Mouse (Mus musculus): ENCODE results near the gene Snapc4.

- TF ChIP-seq CTCF (IDR thresholded peaks at IDR 0.05; ENCODE audit: insufficient read depth, low read depth, low read length), result no peak
- no peak for TF ChIP-seq POLR2A (IDR thresholded peaks at IDR 0.05; ENCODE audit: insufficient read depth, low read depth, low read length)
Observed at GRCm38 (mm10) chr2:26357484-26357883, 23.0 kb downstream of the Snapc4 start.

Data from olfactory bulb, adult 2 months (tissue).